Mouse (Mus musculus) stomach, postnatal 0 days (tissue): ENCODE results near the gene St6galnac5.

Experiments used
- CTCF ChIP-seq: IDR thresholded peaks from 2 replicates; pipeline ENCODE4 v1.5.1; 2016; ENCODE audit warnings: antibody characterized with exemption, low read depth, mild to moderate bottlenecking, moderate library complexity
- EP300 ChIP-seq: optimal IDR thresholded peaks from 2 replicates; pipeline ENCODE3; 2016; ENCODE audit warnings: antibody characterized with exemption

- TF ChIP-seq CTCF (no peak), EP300 (no peak)
Observed at GRCm38 (mm10) chr3:152926166-152926565, 55.9 kb downstream of the St6galnac5 start.
